Comparison of ENCODE assay signal across 10 mouse cellular contexts in the genomic region with DNA sequence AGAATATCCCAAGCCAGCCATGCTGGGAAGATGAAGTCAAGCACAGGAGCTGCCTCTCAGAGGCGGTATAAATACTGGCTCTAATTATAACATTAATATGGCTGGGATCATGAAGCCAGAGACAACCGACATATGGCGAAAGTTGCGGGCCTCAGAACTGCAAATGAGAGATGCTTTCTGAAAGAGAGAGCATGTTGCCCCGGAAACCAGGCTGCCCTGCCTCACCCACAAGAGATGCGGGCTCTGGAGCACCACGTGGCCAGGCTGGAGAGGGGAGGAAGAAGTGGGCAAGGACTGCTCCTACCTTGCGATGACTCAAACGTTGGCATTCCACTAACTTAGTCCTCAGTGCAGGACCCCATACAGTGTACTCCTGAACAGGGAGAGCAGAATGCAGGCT.
A peak's percentile ranks its signal among the peaks of the same experiment; 100 is the strongest.
DNase-seq lines count a peak whose midpoint lies in the region; ATAC-seq and TF ChIP-seq lines count a peak whose summit lies in the region.
"Had no signal": no experiment of that assay in that cellular context is flagged by ENCODE, and none has a peak within 500 bp of the region (broad histone marks: within the 10 kb centered on the region; RNA-seq: fewer than 3 reads in every experiment).

No protein-coding gene starts in this region.

- H3K27ac ChIP-seq in neural tube, embryonic 11.5 days (ENCODE audit: low read depth, low read length), result no peak overlapping the region
- peak overlapping the region; percentile 51 for H3K27ac ChIP-seq in layer of hippocampus, adult 2 months
- H3K27ac ChIP-seq in midbrain, embryonic 16.5 days (ENCODE audit: low read length), result no peak overlapping the region
- H3K27ac ChIP-seq: heart, embryonic 15.5 days; limb, embryonic 12.5 days; neural tube, embryonic 12.5 days had no signal

- H3K9me3 ChIP-seq in neural tube, embryonic 11.5 days (ENCODE audit: control insufficient read depth, low read length), result no peaks in the 10 kb centered on the region
- no peaks in the 10 kb centered on the region for H3K9me3 ChIP-seq in midbrain, embryonic 16.5 days (replicated peaks; ENCODE audit: control insufficient read depth, low read length, poor library complexity, severe bottlenecking)
- H3K9me3 ChIP-seq: heart, embryonic 15.5 days; limb, embryonic 12.5 days; neural tube, embryonic 12.5 days had no signal

- peak; percentile 18 for DNase-seq in neural tube, embryonic 11.5 days (ENCODE audit: low spot score)
- no peak for DNase-seq in neural tube, embryonic 10.5 days (ENCODE audit: extremely low spot score, low spot score)
- DNase-seq in layer of hippocampus, adult 2 months (ENCODE audit: low spot score in 2 of 2), result peak in 1 of 2 experiments; percentile 44
- no peak for DNase-seq in adrenal gland, adult 8-10 months
- no peak for DNase-seq in spleen, adult 18-20 months
- no peak for DNase-seq in heart, postnatal 14 days

- H3K36me3 ChIP-seq in neural tube, embryonic 11.5 days (ENCODE audit: control insufficient read depth, insufficient read depth, low read length), result no peaks in the 10 kb centered on the region
- H3K36me3 ChIP-seq in midbrain, embryonic 16.5 days (ENCODE audit: control insufficient read depth, insufficient read depth, low read length), result no peaks in the 10 kb centered on the region
- H3K36me3 ChIP-seq: heart, embryonic 15.5 days; limb, embryonic 12.5 days; neural tube, embryonic 12.5 days had no signal

- WGBS in neural tube, embryonic 11.5 days, result 68% methylated on average over 9 of the region's 9 CpGs
- WGBS in midbrain, embryonic 16.5 days, result 44% methylated on average over 9 of the region's 9 CpGs

- intact Hi-C loops in heart, postnatal 14 days (cut with DNase I), result no loop called here

- H3K4me3 ChIP-seq in neural tube, embryonic 11.5 days (ENCODE audit: low read depth, low read length), result no peak overlapping the region
- no peak overlapping the region for H3K4me3 ChIP-seq in layer of hippocampus, adult 2 months
- no peak overlapping the region for H3K4me3 ChIP-seq in midbrain, embryonic 16.5 days (ENCODE audit: low read depth, low read length)
- H3K4me3 ChIP-seq: heart, embryonic 15.5 days; limb, embryonic 12.5 days; neural tube, embryonic 12.5 days had no signal

- H3K27me3 ChIP-seq in neural tube, embryonic 11.5 days (ENCODE audit: control insufficient read depth, insufficient read depth, low read length), result no peaks in the 10 kb centered on the region
- H3K27me3 ChIP-seq in midbrain, embryonic 16.5 days (ENCODE audit: control insufficient read depth, insufficient read depth, low read depth, low read length), result no peaks in the 10 kb centered on the region
- H3K27me3 ChIP-seq: heart, embryonic 15.5 days; limb, embryonic 12.5 days; neural tube, embryonic 12.5 days had no signal

- no peak for TF ChIP-seq CTCF in layer of hippocampus, adult 2 months (conservative IDR thresholded peaks at IDR 0.05)

- no peak overlapping the region for H3K4me2 ChIP-seq in neural tube, embryonic 11.5 days (ENCODE audit: low read depth)
- H3K4me2 ChIP-seq in midbrain, embryonic 16.5 days (ENCODE audit: low read length), result no peak overlapping the region
- H3K4me2 ChIP-seq: heart, embryonic 15.5 days; limb, embryonic 12.5 days; neural tube, embryonic 12.5 days had no signal

- H3K4me1 ChIP-seq in neural tube, embryonic 11.5 days (ENCODE audit: control insufficient read depth, insufficient read depth, low read length), result no peaks in the 10 kb centered on the region; the same call in 1 of the 2 replicates
- peaks cover 7% of the 10 kb centered on the region; the same call in 1 of the 2 replicates for H3K4me1 ChIP-seq in midbrain, embryonic 16.5 days (ENCODE audit: control insufficient read depth, insufficient read depth, low read length)
- H3K4me1 ChIP-seq: heart, embryonic 15.5 days; limb, embryonic 12.5 days had no signal

- H3K9ac ChIP-seq in neural tube, embryonic 11.5 days (ENCODE audit: low read length), result no peak overlapping the region
- H3K9ac ChIP-seq in midbrain, embryonic 16.5 days (ENCODE audit: low read depth, low read length), result no peak overlapping the region
- H3K9ac ChIP-seq: heart, embryonic 15.5 days; limb, embryonic 12.5 days; neural tube, embryonic 12.5 days had no signal

- ATAC-seq in neural tube, embryonic 11.5 days (ENCODE audit: insufficient read depth, low FRiP score, low TSS enrichment), result no peak
- ATAC-seq in midbrain, embryonic 16.5 days, result 0 out of 2 replicates have a peak, but pooled peaks have one; percentile 36
